8 mouse cellular contexts compared by ENCODE assay signal in genomic region chr10:80293325-80293724, GRCm38 (mm10). TPM values are rescaled to one million over a fixed set of nuclear protein-coding genes. Genes with fewer than 3 reads are reported as not detected.
A peak's percentile ranks its signal among the peaks of the same experiment; 100 is the strongest.
DNase-seq lines count a peak whose midpoint lies in the region; ATAC-seq and TF ChIP-seq lines count a peak whose summit lies in the region.

No protein-coding gene starts in this region.

- 15% methylated on average over 14 of the region's 14 CpGs for WGBS in kidney, postnatal 0 days
- WGBS in hindbrain, embryonic 11.5 days: 28% methylated on average over 14 of the region's 14 CpGs
- WGBS in midbrain, embryonic 15.5 days: 27% methylated on average over 14 of the region's 14 CpGs

- peaks cover 8% of the 10 kb centered on the region; the same call in 1 of the 2 replicates for H3K27me3 ChIP-seq in kidney, postnatal 0 days (ENCODE audit: insufficient read depth, low read length)
- no peaks in the 10 kb centered on the region for H3K27me3 ChIP-seq in hindbrain, embryonic 11.5 days (ENCODE audit: control insufficient read depth, insufficient read depth, low read length)
- H3K27me3 ChIP-seq in midbrain, embryonic 15.5 days (replicated peaks): no peaks in the 10 kb centered on the region

- ATAC-seq in kidney, postnatal 0 days (replicated peaks; ENCODE audit: low FRiP score, low read depth): no peak
- no peak for ATAC-seq in hindbrain, embryonic 11.5 days (ENCODE audit: low FRiP score)
- ATAC-seq in midbrain, embryonic 15.5 days (replicated peaks): no peak

- peak; percentile 22; the same call in 1 of the 2 replicates for TF ChIP-seq CTCF in kidney, postnatal 0 days (IDR thresholded peaks at IDR 0.05; ENCODE audit: low read depth)

- peak overlapping the region; percentile 99 for H3K9ac ChIP-seq in kidney, postnatal 0 days (ENCODE audit: low read depth, low read length)
- H3K9ac ChIP-seq in hindbrain, embryonic 11.5 days (ENCODE audit: low read depth, low read length): peak overlapping the region; percentile 99
- peak overlapping the region; percentile 97 for H3K9ac ChIP-seq in midbrain, embryonic 15.5 days

- H3K4me2 ChIP-seq in kidney, postnatal 0 days (ENCODE audit: low read length): peak overlapping the region; percentile 90
- peak overlapping the region; percentile 96 for H3K4me2 ChIP-seq in hindbrain, embryonic 11.5 days (replicated peaks; ENCODE audit: low read depth, low read length)
- peak overlapping the region; percentile 92 for H3K4me2 ChIP-seq in midbrain, embryonic 15.5 days

- no peak for DNase-seq in kidney, postnatal 0 days (ENCODE audit: low spot score)
- DNase-seq in kidney, postnatal 36 days: no peak
- peak; percentile 64 for DNase-seq in NIH3T3 (ENCODE audit: low read depth)
- DNase-seq in hindbrain, embryonic 11.5 days (ENCODE audit: low spot score): no peak
- no peak for DNase-seq in layer of hippocampus, adult 11-12 months (ENCODE audit: low spot score)
- no peak for DNase-seq in lung, postnatal 25 days (ENCODE audit: low spot score)
- DNase-seq in layer of hippocampus, adult 18-20 months (ENCODE audit: low spot score in 2 of 2): no peak

- H3K4me3 ChIP-seq in kidney, postnatal 0 days (replicated peaks; ENCODE audit: low read depth, low read length): peak overlapping the region; percentile 97
- H3K4me3 ChIP-seq in hindbrain, embryonic 11.5 days (ENCODE audit: low read depth, low read length): peak overlapping the region; percentile 95
- H3K4me3 ChIP-seq in midbrain, embryonic 15.5 days: peak overlapping the region; percentile 92

- H3K36me3 ChIP-seq in kidney, postnatal 0 days (ENCODE audit: insufficient read depth, low read length): peaks cover 14% of the 10 kb centered on the region; the same call in 1 of the 2 replicates
- H3K36me3 ChIP-seq in hindbrain, embryonic 11.5 days (ENCODE audit: control insufficient read depth, insufficient read depth, low read length): peaks cover 10% of the 10 kb centered on the region
- peaks cover 21% of the 10 kb centered on the region for H3K36me3 ChIP-seq in midbrain, embryonic 15.5 days (replicated peaks)

- H3K4me1 ChIP-seq in kidney, postnatal 0 days (replicated peaks; ENCODE audit: insufficient read depth, low read length): no peaks in the 10 kb centered on the region; the same call in 1 of the 2 replicates
- peaks cover 22% of the 10 kb centered on the region for H3K4me1 ChIP-seq in hindbrain, embryonic 11.5 days (replicated peaks; ENCODE audit: control insufficient read depth, insufficient read depth, low read length)
- H3K4me1 ChIP-seq in midbrain, embryonic 15.5 days: peaks cover 58% of the 10 kb centered on the region

- no peaks in the 10 kb centered on the region for H3K9me3 ChIP-seq in kidney, postnatal 0 days (replicated peaks; ENCODE audit: low read length)
- H3K9me3 ChIP-seq in hindbrain, embryonic 11.5 days (ENCODE audit: control insufficient read depth, low read length): no peaks in the 10 kb centered on the region
- no peaks in the 10 kb centered on the region for H3K9me3 ChIP-seq in midbrain, embryonic 15.5 days

- H3K27ac ChIP-seq in kidney, postnatal 0 days: peak overlapping the region; percentile 95
- peak overlapping the region; percentile 59 for H3K27ac ChIP-seq in hindbrain, embryonic 11.5 days (ENCODE audit: low read depth, low read length)
- H3K27ac ChIP-seq in midbrain, embryonic 15.5 days: peak overlapping the region; percentile 91

RNA-seq across cellular contexts. Expression of gene Rps15, which starts 1.1 kb away (rescaled TPM):
- polyA plus RNA-seq in kidney, postnatal 0 days (2015; fragmentation: Nextera tagmentation; extraction: Ambion mirVana): 974 and 1,069 TPM in 2 replicates
- 798 TPM in 2 replicates for polyA plus RNA-seq in hindbrain, embryonic 11.5 days (2014; fragmentation: Nextera tagmentation; extraction: Ambion mirVana)
- polyA plus RNA-seq in midbrain, embryonic 15.5 days (2015; fragmentation: Nextera tagmentation; extraction: Ambion mirVana): 516 and 528 TPM in 2 replicates
- total RNA-seq in layer of hippocampus, adult 18-20 months (2021): 1,000 to 10,000 TPM in 1 of 2 experiments, 100 to 1,000 TPM in 1; 997 to 1,043 TPM

RNA-seq across cellular contexts. Expression of gene Apc2, which starts 2.5 kb away (rescaled TPM):
- 0.51 and 0.86 TPM in 2 replicates for polyA plus RNA-seq in kidney, postnatal 0 days (2015; fragmentation: Nextera tagmentation; extraction: Ambion mirVana)
- 74.4 and 101 TPM in 2 replicates for polyA plus RNA-seq in hindbrain, embryonic 11.5 days (2014; fragmentation: Nextera tagmentation; extraction: Ambion mirVana)
- polyA plus RNA-seq in midbrain, embryonic 15.5 days (2015; fragmentation: Nextera tagmentation; extraction: Ambion mirVana): 223 and 247 TPM in 2 replicates
- total RNA-seq in layer of hippocampus, adult 18-20 months (2021): 10 to 100 TPM; 94.5 to 95.5 TPM

RNA-seq across cellular contexts. Expression of gene 2310011J03Rik, which starts 27.0 kb away (rescaled TPM):
- 52.2 and 53.6 TPM in 2 replicates for polyA plus RNA-seq in kidney, postnatal 0 days (2015; fragmentation: Nextera tagmentation; extraction: Ambion mirVana)
- 32.9 and 34.9 TPM in 2 replicates for polyA plus RNA-seq in hindbrain, embryonic 11.5 days (2014; fragmentation: Nextera tagmentation; extraction: Ambion mirVana)
- polyA plus RNA-seq in midbrain, embryonic 15.5 days (2015; fragmentation: Nextera tagmentation; extraction: Ambion mirVana): 25.4 and 28.0 TPM in 2 replicates
- total RNA-seq in layer of hippocampus, adult 18-20 months (2021): 10 to 100 TPM; 25.0 to 25.9 TPM

RNA-seq across cellular contexts. Expression of gene Dazap1, which starts 32.0 kb away (rescaled TPM):
- 43.7 and 44.6 TPM in 2 replicates for polyA plus RNA-seq in kidney, postnatal 0 days (2015; fragmentation: Nextera tagmentation; extraction: Ambion mirVana)
- 46.8 and 47.3 TPM in 2 replicates for polyA plus RNA-seq in hindbrain, embryonic 11.5 days (2014; fragmentation: Nextera tagmentation; extraction: Ambion mirVana)
- 60.5 and 60.8 TPM in 2 replicates for polyA plus RNA-seq in midbrain, embryonic 15.5 days (2015; fragmentation: Nextera tagmentation; extraction: Ambion mirVana)
- 10 to 100 TPM; 77.2 to 83.0 TPM for total RNA-seq in layer of hippocampus, adult 18-20 months (2021)

RNA-seq across cellular contexts. Expression of gene Gamt, which starts 32.5 kb away (rescaled TPM):
- polyA plus RNA-seq in kidney, postnatal 0 days (2015; fragmentation: Nextera tagmentation; extraction: Ambion mirVana): 25.5 and 26.0 TPM in 2 replicates
- polyA plus RNA-seq in hindbrain, embryonic 11.5 days (2014; fragmentation: Nextera tagmentation; extraction: Ambion mirVana): 30.3 and 30.4 TPM in 2 replicates
- polyA plus RNA-seq in midbrain, embryonic 15.5 days (2015; fragmentation: Nextera tagmentation; extraction: Ambion mirVana): 16.8 and 18.9 TPM in 2 replicates
- total RNA-seq in layer of hippocampus, adult 18-20 months (2021): 10 to 100 TPM; 24.5 to 26.7 TPM

Comparison
In these comparisons a context has a peak if more than half of its experiments do, and no peak if none do; other contexts are left out.
1. RNA of gene Apc2, which starts 2.5 kb away (polyA plus RNA-seq): 223 to 247 TPM in midbrain, embryonic 15.5 days and 74.4 to 101 TPM in hindbrain, embryonic 11.5 days; 0.51 to 0.86 TPM in kidney, postnatal 0 days; every median in the first group is over 10 times any median in the second.
2. Peak in every context shown above with its lines, with median percentiles within 50 percentile points of each other: H3K27ac ChIP-seq, H3K4me2 ChIP-seq, H3K4me3 ChIP-seq and H3K9ac ChIP-seq.